Mouse (Mus musculus) hindbrain, embryonic 16.5 days (tissue): ENCODE measurements around the gene Cdca7l. TPM values are rescaled to one million over a fixed set of nuclear protein-coding genes. Genes with fewer than 3 reads are reported as not detected.
"Not testable (repeated sequence)": the region's sequence is repeated elsewhere in the genome, so short reads cannot be mapped to it uniquely, and the experiment has no call there.

ENCODE experiments used
- ATAC-seq: fragments of 200-750 bp; cut with Nextera tagmentation; 2 replicates; pipeline ENCODE4 v1.8.0; 2017; ENCODE audit warnings: moderate TSS enrichment, moderate library complexity
- H3K27ac ChIP-seq: fragments of 300-500 bp; sonication (generic); 2 replicates; pipeline ENCODE4 v1.5.1; 2014; ENCODE audit warnings: low read depth, mild to moderate bottlenecking, control low read depth, low read length, moderate library complexity
- H3K27me3 ChIP-seq: fragments of 300-500 bp; sonication (generic); replicated peaks from 2 replicates; pipeline ENCODE4 v1.6.1; 2014; ENCODE audit warnings: low read length; ENCODE audit not compliant: control insufficient read depth, insufficient read depth
- H3K36me3 ChIP-seq: fragments of 300-500 bp; sonication (generic); 2 replicates; pipeline ENCODE4 v1.6.1; 2014; ENCODE audit warnings: mild to moderate bottlenecking, low read length, moderate library complexity, mixed read lengths; ENCODE audit not compliant: control insufficient read depth, insufficient read depth
- H3K4me1 ChIP-seq: fragments of 300-500 bp; sonication (generic); 2 replicates; pipeline ENCODE4 v1.6.1; 2014; ENCODE audit warnings: low read depth, low read length; ENCODE audit not compliant: control insufficient read depth, insufficient read depth
- H3K4me2 ChIP-seq: fragments of 300-500 bp; sonication (generic); 2 replicates; pipeline ENCODE4 v1.6.1; 2014; ENCODE audit warnings: mild to moderate bottlenecking, low read length, control low read depth, moderate library complexity
- H3K4me3 ChIP-seq: fragments of 300-500 bp; sonication (generic); 2 replicates; pipeline ENCODE4 v1.5.1; 2014; ENCODE audit warnings: mild to moderate bottlenecking, low read length, control low read depth, moderate library complexity
- H3K9ac ChIP-seq: fragments of 300-500 bp; sonication (generic); 2 replicates; pipeline ENCODE4 v1.6.1; 2014; ENCODE audit warnings: low read depth, mild to moderate bottlenecking, control low read depth, low read length, moderate library complexity
- H3K9me3 ChIP-seq: fragments of 300-500 bp; sonication (generic); 2 replicates; pipeline ENCODE4 v1.6.1; 2014; ENCODE audit warnings: mild to moderate bottlenecking, low read length, moderate library complexity; ENCODE audit not compliant: control insufficient read depth
- WGBS: fragments of 180-500 bp; shearing (Covaris S2); extraction: QIAGEN DNeasy Blood & Tissue Kit; methylation state at CpG from one replicate; pipeline ENCODE4 v1.1.7; 2014; 5-methylcytosine and 5-hydroxymethylcytosine counted together
- polyA plus RNA-seq: library from polyadenylated mRNA; unstranded; fragments of >200 nt; fragmentation: Nextera tagmentation; extraction: Ambion mirVana; gene quantifications from 2 replicates; pipeline ENCODE4 v1.2.1, GENCODE M21; 2015

The Cdca7l gene
- polyA plus RNA-seq, 1 experiment from 2014 or later: 5.3 TPM

- Histone ChIP-seq H3K4me2 (no peak overlapping the region), H3K4me1 (no peaks in the 10 kb centered on the region), H3K9ac (no peak overlapping the region), H3K27ac (no peak overlapping the region), H3K36me3 (no peaks in the 10 kb centered on the region), H3K9me3 (no peaks in the 10 kb centered on the region), H3K4me3 (no peak overlapping the region), H3K27me3 (no peaks in the 10 kb centered on the region)
- ATAC-seq: no peak
- 61% methylated on average over 3 of the region's 3 CpGs for WGBS
Measured at GRCm38 (mm10) chr12:117861249-117861648, 57.2 kb downstream of the Cdca7l start.

GRCm38 (mm10) chr12:117862655-117863054, 58.6 kb downstream of the Cdca7l start:
- no peaks in the 10 kb centered on the region for H3K27me3 ChIP-seq
- H3K9ac ChIP-seq: no peak overlapping the region
- no peaks in the 10 kb centered on the region for H3K9me3 ChIP-seq
- H3K36me3 ChIP-seq: no peaks in the 10 kb centered on the region
- WGBS: 91% methylated on average over 5 of the region's 5 CpGs
- no peak overlapping the region for H3K27ac ChIP-seq
- no peak for ATAC-seq
- H3K4me1 ChIP-seq: no peaks in the 10 kb centered on the region
- no peak overlapping the region for H3K4me3 ChIP-seq
- H3K4me2 ChIP-seq: no peak overlapping the region

GRCm38 (mm10) chr12:117867708-117868564, 63.8 kb downstream of the Cdca7l start:
- Histone ChIP-seq H3K4me3 (no peak overlapping the region), H3K36me3 (no peaks in the 10 kb centered on the region), H3K9me3 (0 out of 2 replicates have a peak, but pooled peaks cover 2% of the 10 kb centered on the region), H3K27me3 (no peaks in the 10 kb centered on the region), H3K4me1 (no peaks in the 10 kb centered on the region), H3K4me2 (no peak overlapping the region), H3K9ac (no peak overlapping the region), H3K27ac (no peak overlapping the region)
- ATAC-seq: no peak
- WGBS: 85% methylated on average over 4 of the region's 4 CpGs

GRCm38 (mm10) chr12:117872265-117872664, 68.2 kb downstream of the Cdca7l start:
- Histone ChIP-seq H3K27ac (no peak overlapping the region), H3K9ac (no peak overlapping the region), H3K9me3 (0 out of 2 replicates have a peak, but pooled peaks cover 2% of the 10 kb centered on the region), H3K27me3 (no peaks in the 10 kb centered on the region), H3K4me3 (no peak overlapping the region), H3K4me1 (no peaks in the 10 kb centered on the region), H3K4me2 (no peak overlapping the region), H3K36me3 (no peaks in the 10 kb centered on the region)
- WGBS: 76% methylated on average over 5 of the region's 5 CpGs
- no peak for ATAC-seq

- Histone ChIP-seq H3K36me3 (no peaks in the 10 kb centered on the region), H3K4me3 (no peak overlapping the region), H3K27me3 (no peaks in the 10 kb centered on the region), H3K9me3 (no peaks in the 10 kb centered on the region), H3K4me1 (no peaks in the 10 kb centered on the region), H3K27ac (no peak overlapping the region), H3K4me2 (no peak overlapping the region), H3K9ac (no peak overlapping the region)
- 96% methylated on average over 13 of the region's 13 CpGs for WGBS
- no peak for ATAC-seq
Measured at GRCm38 (mm10) chr12:117878341-117878740, 74.3 kb downstream of the Cdca7l start.

- Histone ChIP-seq H3K4me2 (no peak overlapping the region), H3K9ac (no peak overlapping the region), H3K9me3 (no peaks in the 10 kb centered on the region), H3K36me3 (no peaks in the 10 kb centered on the region), H3K27me3 (no peaks in the 10 kb centered on the region), H3K4me3 (no peak overlapping the region), H3K27ac (no peak overlapping the region), H3K4me1 (no peaks in the 10 kb centered on the region)
- 100% methylated on average over 2 of the region's 2 CpGs for WGBS
- ATAC-seq: no peak
Measured at GRCm38 (mm10) chr12:117884627-117885026, 80.5 kb downstream of the Cdca7l start.

GRCm38 (mm10) chr12:117887422-117887821, 83.3 kb downstream of the Cdca7l start:
- no peak overlapping the region for H3K9ac ChIP-seq
- no peak overlapping the region for H3K27ac ChIP-seq
- no peak for ATAC-seq
- no peak overlapping the region for H3K4me2 ChIP-seq
- H3K4me1 ChIP-seq: no peaks in the 10 kb centered on the region
- H3K4me3 ChIP-seq: no peak overlapping the region
- H3K27me3 ChIP-seq: no peaks in the 10 kb centered on the region
- H3K9me3 ChIP-seq: no peaks in the 10 kb centered on the region
- 82% methylated on average over 3 of the region's 3 CpGs for WGBS
- no peaks in the 10 kb centered on the region for H3K36me3 ChIP-seq

GRCm38 (mm10) chr12:117900798-117901197, 96.7 kb downstream of the Cdca7l start:
- no CpG with 5 or more reads among the region's 4 CpGs for WGBS
- not testable (repeated sequence) for H3K4me2 ChIP-seq, H3K9ac ChIP-seq, H3K36me3 ChIP-seq, H3K27ac ChIP-seq, H3K4me1 ChIP-seq, ATAC-seq, H3K4me3 ChIP-seq, H3K27me3 ChIP-seq, H3K9me3 ChIP-seq

GRCm38 (mm10) chr12:117901352-117901751, 97.3 kb downstream of the Cdca7l start:
- H3K4me2 ChIP-seq, H3K4me3 ChIP-seq, H3K27me3 ChIP-seq, H3K4me1 ChIP-seq, H3K36me3 ChIP-seq, H3K9ac ChIP-seq, H3K9me3 ChIP-seq, H3K27ac ChIP-seq, ATAC-seq: not testable (repeated sequence)
- WGBS: 35% methylated on average over 1 of the region's 4 CpGs
